Mouse (Mus musculus): ENCODE measurements at regions not wholly inside any gene's neighbourhood (a gene's known extent, or its start where the extent isn't known, plus 50 kb on each side); places are given as distances from the start of the nearest gene placed in this dataset.

- intact Hi-C loops (cut with DNase I; ENCODE audit: low total_unique reads) = no loop called here
Measured at GRCm38 (mm10) chr4:152710339-152710738, 232.7 kb upstream of the Kcnab2 start.

DNA sequence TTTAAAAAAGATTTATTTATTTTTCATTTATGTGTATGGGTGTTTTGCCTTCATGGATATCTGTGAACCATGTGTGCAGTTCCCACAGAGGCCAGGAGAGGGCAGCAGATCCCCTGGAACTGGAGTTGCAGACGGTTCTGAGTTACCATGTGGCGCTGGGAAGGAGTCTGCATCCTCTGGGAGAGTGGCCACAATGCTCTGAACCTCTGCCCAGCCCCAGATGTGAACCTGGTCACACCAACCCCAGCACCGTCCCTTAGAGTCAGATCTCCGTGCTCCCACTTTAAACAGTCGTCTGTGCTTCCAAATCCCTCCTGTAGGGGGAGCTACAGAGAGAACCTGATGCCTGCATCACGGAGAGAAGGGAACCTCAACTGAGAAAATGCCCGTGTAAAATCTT, 222.5 kb upstream of the Kcnab2 start:
- no peak for DNase-seq
- intact Hi-C loops (cut with DNase I; ENCODE audit: low total_unique reads) = no loop called here

More at GRCm38 (mm10) chr4:152710339-152710738, 232.7 kb upstream of the Kcnab2 start:
- no peak for DNase-seq

DNA sequence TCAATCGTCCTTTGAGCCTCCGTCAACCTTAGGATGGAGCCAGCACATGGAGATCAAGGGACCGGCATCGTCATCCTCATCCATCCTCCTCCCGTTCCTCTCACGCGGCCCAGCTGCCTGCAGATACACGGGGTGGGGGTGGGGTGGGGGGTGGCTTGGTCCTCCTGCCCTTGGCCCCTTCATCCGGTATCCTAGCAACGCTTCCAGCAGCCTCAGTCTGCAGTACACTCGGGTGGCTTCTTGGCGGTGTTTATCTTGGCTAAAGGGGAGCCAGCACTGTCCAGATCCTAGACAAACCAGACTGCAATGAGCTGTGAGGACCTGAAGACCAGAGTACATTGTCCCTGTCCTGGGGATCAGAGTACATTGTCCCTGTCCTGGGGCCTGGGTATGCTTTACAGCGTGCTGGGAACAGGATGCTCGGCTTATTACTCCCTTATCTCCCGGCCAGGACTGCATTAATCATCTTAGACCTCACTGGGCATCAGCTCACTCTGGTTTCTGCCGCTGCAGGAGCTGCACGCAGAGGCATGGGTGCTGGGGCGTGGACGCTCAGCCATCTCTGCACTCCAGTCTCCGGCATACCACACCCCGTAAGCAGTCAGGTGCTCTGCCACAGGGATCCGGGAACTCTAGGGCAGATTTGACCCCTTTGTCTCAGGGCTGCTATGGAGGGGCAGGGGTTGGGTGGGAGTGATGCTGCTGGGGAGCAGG, 219.7 kb upstream of the Kcnab2 start:
- DNase-seq = no peak
- intact Hi-C loops (cut with DNase I; ENCODE audit: low total_unique reads) = no loop called here

GRCm38 (mm10) chr4:152691735-152692134, 214.1 kb upstream of the Kcnab2 start:
- intact Hi-C loops (cut with DNase I; ENCODE audit: low total_unique reads) = no loop called here
- DNase-seq = no peak

DNA sequence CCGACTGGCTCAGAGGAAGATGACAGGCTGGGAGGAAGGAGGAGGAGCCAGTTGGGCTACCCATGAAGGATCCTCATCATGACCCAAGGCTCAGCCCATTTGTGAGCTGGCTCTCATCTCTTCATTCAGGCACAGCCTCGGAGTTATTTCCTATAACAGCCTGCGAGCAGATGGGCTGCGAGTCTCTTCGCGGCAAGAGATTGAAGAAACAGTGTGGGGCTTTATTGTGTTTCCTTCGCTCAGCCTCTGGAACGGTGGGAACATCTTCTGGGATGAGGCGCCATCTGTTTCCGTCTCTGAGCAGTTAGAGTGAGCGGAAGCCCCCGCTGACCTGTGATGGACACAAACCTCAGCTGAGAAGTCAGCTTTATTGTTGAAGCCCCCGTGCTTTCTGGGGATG, 213.6 kb upstream of the Kcnab2 start:
- intact Hi-C loops (cut with DNase I; ENCODE audit: low total_unique reads) = no loop called here
- DNase-seq = no peak

DNA sequence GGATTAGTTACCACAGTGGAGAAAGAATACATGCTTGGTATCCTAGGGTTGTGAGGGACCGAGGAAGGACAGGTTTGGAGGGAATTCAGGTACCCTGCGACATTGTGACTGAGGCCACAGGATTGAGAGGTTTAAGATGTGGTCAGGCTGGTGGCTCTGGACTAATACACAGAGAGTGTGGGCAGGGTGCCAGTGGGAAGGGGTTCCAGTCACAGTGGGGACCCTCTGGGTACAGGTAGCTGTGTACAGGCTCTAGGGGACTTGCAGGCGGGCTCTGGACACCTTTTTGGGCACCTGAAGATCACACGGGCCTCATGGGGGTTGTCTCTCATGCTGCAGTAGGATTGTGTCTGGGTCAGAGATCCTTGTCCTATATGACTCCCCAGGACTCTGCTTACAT, 213.1 kb upstream of the Kcnab2 start:
- intact Hi-C loops (cut with DNase I; ENCODE audit: low total_unique reads) = no loop called here
- no peak for DNase-seq

GRCm38 (mm10) chr4:152689831-152690230, 212.2 kb upstream of the Kcnab2 start:
- no peak for DNase-seq
- intact Hi-C loops (cut with DNase I; ENCODE audit: low total_unique reads) = no loop called here

GRCm38 (mm10) chr4:152686509-152687081, 208.9 kb upstream of the Kcnab2 start:
- intact Hi-C loops (cut with DNase I; ENCODE audit: low total_unique reads) = no loop called here
- DNase-seq = no peak

GRCm38 (mm10) chr4:152674140-152674539, 196.5 kb upstream of the Kcnab2 start:
- intact Hi-C loops (cut with DNase I; ENCODE audit: low total_unique reads) = no loop called here
- DNase-seq = no peak

DNA sequence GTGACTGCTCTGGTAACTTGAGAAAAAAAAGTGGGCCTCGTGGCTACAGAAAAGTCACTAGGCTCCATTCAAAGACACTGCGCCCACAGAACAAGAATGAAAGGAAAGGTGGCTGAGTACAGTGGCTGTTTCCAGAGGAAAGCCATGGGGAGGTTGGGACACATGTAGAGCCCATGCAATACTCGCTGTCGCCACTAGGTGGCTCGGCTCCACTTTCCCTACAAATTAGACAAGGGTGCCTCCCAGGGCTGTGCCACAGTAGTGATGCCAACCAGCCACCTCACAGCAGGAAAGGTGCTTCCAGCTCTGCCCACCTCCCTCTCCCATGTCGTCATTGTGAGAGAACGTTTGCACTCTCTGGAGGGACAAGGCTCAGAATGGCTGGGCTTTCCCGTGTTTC, 185.8 kb upstream of the Kcnab2 start:
- no peak for DNase-seq
- intact Hi-C loops (cut with DNase I; ENCODE audit: low total_unique reads) = no loop called here

DNA sequence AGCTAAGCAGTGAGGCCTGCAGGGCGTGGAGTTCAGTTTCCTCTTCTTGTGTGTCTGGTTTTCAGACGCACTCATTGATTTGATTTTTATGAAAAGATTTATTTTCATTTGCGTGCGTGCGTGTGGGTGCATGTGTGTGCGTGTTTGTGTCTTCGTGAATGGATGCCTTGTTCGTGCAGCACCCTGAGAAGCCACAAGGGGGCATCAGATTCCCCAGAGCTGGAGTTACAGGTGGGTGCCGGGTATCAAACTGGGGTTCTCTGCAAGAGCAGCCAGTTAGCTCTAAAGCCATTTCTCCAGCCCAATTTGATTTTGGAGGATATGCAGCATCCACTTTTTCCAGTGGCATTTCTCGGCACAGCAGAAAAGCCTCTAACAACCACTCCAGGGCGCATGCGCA, 185.4 kb upstream of the Kcnab2 start:
- DNase-seq = no peak
- intact Hi-C loops (cut with DNase I; ENCODE audit: low total_unique reads) = no loop called here

- intact Hi-C loops (cut with DNase I; ENCODE audit: low total_unique reads) = no loop called here
- no peak for DNase-seq
Measured at GRCm38 (mm10) chr4:152662439-152662838, 184.8 kb upstream of the Kcnab2 start.

- intact Hi-C loops (cut with DNase I; ENCODE audit: low total_unique reads) = no loop called here
Measured at GRCm38 (mm10) chr4:152650198-152650597, 172.5 kb upstream of the Kcnab2 start.

DNA sequence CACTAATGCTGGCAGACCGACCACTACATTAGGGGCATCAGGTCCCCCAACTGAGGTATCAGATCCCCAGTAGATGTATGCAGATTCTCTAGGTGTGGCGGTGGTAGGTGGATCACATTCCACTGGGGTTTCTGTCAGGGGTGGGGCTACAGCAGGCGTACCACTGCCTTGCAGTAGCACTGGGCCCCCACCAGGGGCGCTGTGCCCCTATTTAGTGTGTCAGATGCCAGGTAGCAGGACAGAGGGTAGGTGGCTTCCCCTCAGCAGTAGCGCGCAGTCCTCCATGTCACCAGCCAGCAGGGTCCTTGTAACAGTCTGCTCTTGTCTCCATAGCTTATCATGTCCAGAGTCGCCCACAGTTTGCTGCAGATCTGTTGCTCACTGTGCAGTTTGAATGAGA, 169.9 kb upstream of the Kcnab2 start:
- intact Hi-C loops (cut with DNase I; ENCODE audit: low total_unique reads) = no loop called here
- DNase-seq = no peak

More at GRCm38 (mm10) chr4:152650198-152650597, 172.5 kb upstream of the Kcnab2 start:
- DNase-seq = no peak

DNA sequence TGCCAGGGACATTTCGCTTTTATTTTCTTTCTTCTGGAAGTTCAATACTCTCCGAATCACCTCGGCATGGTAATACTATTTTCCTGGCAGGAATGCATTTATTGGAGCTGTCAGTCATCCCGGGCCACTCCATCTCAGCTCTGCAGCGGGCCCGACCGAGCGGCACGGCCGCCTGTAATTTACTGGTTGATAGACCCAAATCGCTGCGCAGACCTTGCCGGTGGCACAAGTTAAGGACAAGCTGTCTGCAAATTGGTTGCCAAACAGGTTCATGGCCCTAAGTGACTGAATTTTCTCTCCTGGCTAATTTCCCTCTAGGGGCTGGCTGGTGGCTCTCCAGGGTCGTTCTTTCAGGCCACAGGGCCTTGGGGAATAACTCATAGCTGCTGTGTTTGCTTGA, 169.4 kb upstream of the Kcnab2 start:
- intact Hi-C loops (cut with DNase I; ENCODE audit: low total_unique reads) = no loop called here
- no peak for DNase-seq

DNA sequence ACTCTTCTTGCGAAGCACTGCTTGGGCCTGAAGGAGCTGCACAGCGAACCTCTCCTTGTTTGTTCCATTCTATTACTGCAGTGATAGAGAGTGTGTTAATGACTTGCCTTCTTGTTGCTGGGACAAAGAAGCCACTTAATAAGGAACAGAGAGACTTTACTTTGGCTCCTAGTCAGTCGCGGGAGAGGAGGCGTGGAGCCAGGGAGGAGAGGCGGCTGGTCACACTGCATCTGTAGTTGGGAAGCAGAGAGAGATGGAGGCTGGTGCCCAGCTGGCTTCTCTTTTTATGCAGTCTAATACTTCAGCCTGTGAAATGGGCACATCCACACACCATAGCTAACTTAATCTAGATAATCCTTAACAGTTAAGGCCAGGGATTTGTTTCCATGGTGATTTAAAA, 159.4 kb upstream of the Kcnab2 start:
- intact Hi-C loops (cut with DNase I; ENCODE audit: low total_unique reads) = no loop called here
- no peak for DNase-seq

- no peak for DNase-seq
- intact Hi-C loops (cut with DNase I; ENCODE audit: low total_unique reads) = no loop called here
Measured at GRCm38 (mm10) chr4:152633896-152634295, 156.2 kb upstream of the Kcnab2 start.

- intact Hi-C loops (cut with DNase I; ENCODE audit: low total_unique reads) = no loop called here
- DNase-seq = no peak
Measured at GRCm38 (mm10) chr4:152628111-152628510, 150.4 kb upstream of the Kcnab2 start.

- peak; percentile 51 for DNase-seq
- intact Hi-C loops (cut with DNase I; ENCODE audit: low total_unique reads) = no loop called here
Measured at GRCm38 (mm10) chr4:152625032-152626003, 147.6 kb upstream of the Kcnab2 start.

DNA sequence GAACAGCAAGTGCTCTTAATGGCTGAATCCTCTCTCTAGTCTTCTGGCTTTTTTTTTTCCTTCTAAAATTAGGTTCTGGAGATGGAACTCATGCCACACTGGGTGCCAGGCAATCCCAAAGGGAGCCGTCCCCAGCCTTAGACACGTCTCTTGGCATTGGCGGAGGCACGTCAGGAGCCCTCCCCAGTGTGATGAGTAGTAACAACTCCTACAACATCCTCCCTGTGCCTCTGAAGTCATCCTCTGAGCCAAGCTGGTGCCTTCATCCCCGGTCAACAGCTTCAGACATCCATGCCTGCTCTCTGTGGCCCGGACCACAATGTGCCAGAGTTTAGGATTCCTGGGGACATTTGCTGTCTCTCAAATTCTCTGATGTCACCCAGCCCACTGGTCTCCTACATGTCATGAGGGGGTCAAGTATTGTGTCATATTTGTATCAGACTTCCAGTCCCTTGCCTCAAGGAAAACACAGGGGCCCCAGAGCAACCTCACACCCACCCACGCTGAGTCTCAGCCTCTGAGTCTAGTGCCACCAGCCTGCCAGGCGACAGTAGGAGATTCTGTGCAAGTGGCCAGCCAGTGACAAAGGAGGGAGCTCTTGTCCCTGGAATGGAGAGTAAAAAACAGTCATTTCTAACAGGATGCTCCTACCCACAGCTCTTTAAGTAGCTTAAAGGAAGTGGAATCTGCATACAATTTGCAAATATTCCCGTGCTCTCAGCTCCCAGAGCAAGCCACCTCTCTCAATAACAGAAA, 144.5 kb upstream of the Kcnab2 start:
- DNase-seq = no peak
- intact Hi-C loops (cut with DNase I; ENCODE audit: low total_unique reads) = no loop called here

All from gastrocnemius, postnatal 14 days (tissue).